Mouse (Mus musculus) layer of hippocampus, adult 9-11 months (tissue): ENCODE data around the gene Rapgef4.

Experiments used
- DNase-seq: peaks from one replicate; pipeline ENCODE4 v3.0.0; 2022

The Rapgef4 gene

DNA sequence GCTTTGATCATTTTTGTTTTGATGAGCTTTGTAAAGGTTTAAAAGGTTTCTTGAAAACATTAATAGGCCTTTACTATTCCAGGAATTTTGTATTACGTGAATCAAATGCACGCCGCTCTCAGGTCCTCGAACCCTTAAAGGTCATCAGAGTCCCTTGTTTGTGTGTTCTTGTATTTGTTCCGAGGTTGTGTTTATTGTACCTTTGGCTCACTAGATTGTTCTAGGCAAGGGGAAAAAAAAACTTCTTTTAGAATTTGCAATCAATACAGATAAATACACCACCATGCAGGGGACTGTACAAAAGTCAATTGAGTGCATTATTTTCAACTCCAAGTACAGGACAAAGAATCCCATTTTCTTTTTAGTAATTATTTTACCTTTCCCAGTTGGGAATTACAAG is 175.4 kb downstream of the Rapgef4 start:
- DNase-seq = no peak

DNA sequence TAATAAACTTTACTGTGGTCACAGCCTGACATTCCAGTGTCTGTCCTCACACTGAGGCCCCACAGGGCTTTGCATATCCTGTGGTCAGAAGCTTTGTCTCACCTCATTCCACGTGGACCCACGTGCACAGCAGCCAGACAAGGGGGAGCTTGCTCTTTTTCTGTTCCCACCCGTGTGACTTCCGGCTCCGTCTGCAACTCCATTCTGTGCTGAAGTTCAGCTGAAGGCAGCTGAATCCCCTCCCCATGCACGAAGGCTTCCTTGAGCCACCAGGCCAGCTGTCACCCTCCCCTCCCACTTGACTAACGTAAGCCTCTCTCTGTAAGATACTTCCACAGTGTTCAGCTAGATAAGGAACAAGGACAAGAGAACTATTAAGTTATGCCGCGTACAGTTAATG is 176.5 kb downstream of the Rapgef4 start:
- DNase-seq = no peak

DNA sequence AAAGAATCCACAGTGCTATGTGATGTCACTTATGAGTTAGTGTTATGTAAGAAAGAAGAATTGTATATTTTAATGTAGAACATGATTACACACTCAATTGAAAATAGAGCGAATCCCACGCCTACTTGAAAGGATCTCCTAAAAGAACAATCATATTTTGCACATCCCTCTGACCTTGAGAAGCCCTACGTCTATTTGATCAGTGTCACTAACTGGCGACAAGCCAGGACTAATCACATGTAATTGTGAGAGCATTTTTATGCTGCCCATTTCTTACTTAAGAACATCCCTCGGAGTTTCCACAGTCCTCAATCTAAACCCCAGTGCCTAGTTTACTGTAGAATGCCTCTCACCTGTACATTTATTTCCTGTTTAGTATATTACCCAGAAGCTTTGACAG is 177.0 kb downstream of the Rapgef4 start:
- no peak for DNase-seq

DNA sequence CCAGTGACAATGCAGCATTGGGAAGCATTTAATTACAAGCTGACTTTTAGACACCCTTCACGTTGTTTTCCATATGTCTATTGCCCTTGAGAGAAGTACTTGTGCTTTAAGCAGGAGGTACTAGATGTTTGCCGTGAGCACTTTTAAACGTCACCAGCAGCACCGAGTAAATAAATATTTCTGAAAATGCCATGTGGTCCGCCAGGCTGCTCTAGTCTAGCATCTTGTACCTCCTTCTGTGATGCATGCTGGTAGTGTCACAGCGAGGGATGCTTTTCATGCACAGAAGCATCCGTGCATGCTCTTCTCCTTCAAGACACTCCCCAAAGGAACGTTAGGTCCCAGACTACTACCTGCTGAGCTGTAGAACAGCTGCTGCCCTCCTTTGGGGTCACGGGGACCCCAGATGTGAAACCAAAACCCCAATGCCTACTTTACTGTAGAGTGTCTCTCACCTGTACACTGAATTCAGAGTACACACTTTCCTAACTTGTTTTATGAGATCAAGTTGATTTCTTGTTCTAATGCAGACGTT is 177.7 kb downstream of the Rapgef4 start:
- no peak for DNase-seq

DNA sequence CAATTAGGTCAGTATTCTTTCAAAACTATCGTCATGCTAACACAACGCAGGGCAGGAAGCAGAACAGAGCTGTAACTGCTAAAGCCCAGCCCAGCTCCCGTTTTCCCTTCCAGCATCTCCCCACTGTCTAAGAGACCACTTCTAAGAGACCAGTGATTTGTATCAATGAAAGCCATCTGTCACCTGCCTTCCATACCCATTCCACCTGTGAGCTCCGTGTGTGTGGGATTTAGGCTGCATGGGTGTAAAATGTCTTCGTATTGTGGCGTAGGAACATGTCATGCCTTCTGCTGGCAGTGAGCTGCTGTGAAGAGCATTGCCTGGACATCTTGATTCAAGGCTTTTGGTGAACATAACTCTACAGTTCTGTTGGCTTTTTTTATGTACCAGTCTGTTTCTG is 178.2 kb downstream of the Rapgef4 start:
- DNase-seq = no peak

DNA sequence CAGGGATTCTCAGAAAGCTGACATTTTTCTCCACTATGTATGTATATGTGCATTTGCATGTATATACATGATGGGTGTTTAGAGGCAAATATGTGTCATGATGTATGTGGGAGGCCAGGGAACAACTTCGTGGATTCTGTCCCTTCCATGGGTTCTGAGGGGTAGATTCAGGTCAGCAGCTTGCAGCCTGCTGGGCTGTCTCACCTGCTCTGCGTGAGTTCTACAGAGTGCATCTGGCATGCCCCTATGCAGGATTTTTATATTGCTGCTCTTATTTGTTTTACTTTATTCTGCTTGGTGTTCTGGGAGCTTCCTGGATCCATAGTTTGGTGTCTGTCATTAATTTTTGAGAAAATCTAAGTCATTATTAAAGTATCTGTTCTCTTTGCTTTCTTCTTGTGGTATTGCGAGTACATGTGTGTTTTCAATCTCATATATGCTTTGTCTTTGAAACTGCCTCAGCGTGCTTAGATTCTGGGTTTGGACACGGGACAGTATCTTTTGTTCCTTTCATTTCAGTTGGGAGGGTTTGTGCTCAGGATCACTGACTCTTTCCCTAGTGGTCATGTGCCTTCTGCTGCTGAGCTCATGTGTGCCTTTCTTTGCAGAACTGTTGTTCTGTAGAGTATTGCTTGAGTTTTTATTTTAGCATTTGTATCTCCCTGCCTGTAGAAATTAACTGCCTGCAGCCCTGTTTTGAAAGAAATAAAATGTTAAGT is 184.3 kb downstream of the Rapgef4 start:
- DNase-seq = no peak

DNA sequence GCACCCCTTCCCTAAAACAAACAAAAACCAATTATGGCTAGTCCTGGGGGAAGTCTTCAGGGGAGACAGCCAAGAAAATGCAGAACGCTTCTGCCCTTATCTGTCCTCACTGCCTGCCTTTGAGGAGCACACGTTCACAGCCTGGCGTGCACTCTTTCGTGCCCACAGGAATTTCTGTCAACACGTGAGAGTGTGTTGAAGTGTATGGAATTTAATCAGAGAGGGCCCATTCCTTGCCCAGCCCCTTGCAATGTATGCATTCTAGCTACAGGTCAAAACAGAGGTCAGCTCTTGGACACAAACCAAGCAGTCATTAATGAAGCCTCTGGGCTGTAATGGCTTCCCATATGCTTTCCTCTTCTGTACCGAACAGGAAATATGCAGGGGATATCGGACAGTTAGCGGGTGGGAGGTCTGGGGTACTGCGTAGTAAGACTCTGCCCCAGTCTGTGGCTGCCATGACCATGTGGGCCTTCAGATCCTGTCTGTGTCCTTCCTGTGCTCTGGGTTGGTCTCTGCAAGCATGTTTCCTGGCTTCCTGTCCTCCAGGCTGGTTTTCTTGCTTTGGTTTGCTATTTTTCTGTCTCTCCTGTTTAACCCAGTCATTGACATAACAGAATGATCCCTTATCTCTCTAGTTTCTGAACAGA is 188.5 kb downstream of the Rapgef4 start:
- no peak for DNase-seq

DNA sequence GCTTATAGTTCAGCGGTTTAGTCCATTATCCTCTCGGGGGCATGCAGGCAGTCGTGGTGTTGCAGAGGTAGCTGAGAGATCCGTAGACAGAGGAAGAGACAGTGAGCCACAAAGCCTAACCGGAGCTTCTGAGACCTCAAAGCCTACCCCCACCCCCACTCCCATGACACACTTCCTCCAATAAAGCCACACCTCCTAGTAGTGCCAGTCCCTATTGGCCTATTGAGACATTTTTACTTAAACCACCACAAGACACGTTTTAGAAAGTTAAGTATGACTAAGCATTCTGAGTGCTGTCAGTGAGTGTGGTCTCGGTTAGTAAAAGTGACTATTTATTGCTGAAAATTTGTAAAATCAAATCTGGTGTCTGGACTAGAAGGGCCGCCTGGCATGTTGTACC is 189.5 kb downstream of the Rapgef4 start:
- no peak for DNase-seq

DNA sequence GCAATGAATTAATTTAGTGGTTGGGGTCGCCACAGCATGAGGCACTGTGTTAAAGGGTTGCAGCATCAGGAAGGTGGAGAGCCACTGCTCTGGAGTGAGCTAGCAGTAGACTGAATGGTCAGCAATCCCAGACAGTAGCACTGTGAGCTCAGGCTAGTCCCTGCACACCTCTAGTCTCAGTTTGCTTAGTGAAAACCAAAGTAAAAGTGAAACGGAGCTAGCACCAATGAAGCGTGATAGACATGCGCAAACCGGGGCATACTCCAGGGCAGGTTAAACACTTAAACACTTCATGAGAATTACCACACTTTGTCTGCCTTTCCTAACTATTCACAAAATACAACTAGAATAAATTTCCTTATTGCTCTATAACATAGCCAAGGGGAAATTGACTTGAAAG is 190.2 kb downstream of the Rapgef4 start:
- DNase-seq = no peak

DNA sequence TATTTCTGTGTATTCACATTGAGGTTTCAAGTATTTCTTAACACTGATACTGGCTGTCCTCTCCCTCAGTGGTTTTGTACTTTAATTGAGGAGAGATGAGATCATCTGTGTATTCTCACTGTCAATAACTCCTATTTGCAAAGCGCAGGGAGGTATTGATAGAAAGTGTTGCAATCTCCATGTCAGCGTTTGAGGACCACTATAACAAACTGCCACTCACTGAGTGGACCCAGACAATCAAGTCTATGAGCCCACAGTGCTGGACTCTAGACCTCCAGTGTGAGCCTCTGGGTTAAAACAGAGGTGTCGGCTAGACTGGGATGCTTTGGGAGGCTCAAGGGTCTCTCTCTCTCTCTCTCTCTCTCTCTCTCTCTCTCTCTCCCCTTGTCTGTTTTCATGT is 192.0 kb downstream of the Rapgef4 start:
- DNase-seq = no peak

DNA sequence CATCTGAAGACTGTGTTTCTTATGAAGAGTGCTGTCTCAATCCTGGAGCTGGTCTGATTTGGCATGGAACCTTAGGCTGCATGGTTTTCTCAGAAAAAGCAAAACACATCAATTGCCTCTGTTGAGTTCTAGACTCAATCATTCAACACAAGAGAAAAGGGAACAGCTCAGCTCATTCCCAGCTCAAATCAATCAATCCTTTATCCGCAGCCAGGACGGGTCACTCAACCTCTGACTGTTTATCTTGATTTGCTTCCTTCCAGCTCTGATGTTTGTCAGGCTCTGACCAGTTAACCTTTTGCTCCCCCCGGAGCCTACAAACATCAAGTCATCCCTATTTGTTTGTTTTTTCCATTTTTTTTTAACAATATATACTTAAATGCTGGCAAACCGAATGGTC is 192.8 kb downstream of the Rapgef4 start:
- DNase-seq = no peak

DNA sequence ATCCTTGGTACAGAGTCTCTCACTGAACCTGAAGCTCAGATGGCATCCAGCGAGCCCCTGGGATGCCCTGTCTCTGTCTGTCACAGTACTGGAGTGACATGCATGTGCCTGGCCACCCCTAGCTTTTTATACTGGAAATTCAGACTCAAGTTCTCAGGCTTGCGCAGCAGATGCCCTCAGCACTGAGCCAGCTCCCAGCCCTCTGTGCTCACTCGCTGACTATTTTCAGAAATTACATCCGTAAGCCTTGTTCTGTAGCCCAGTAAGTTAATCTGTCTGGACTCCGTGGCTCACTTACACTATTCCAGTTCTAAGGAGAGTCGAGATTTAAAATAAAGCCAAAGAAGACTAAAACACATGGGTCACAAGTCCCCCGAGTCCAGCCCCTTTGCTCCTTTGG is 194.5 kb downstream of the Rapgef4 start:
- peak; percentile 20 for DNase-seq

DNA sequence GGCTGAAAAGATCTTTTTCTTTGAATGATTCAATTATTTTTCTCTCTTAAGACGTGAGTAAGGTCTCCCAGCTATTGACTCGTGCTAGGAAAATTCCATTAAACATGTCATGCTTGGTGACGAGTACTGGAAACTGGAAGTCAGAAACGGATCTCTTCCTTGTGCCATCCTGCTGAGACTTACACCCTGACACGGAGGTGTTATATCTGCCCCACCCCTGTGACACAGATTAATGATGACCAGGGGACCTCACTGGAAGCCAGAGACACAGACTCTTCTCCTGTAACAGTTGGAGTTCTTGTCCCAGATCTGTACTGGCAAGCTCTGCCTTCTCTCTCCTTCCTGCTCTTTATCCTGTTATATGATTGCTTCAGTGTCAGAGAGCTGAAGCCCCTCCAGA is 194.9 kb downstream of the Rapgef4 start:
- DNase-seq = no peak

DNA sequence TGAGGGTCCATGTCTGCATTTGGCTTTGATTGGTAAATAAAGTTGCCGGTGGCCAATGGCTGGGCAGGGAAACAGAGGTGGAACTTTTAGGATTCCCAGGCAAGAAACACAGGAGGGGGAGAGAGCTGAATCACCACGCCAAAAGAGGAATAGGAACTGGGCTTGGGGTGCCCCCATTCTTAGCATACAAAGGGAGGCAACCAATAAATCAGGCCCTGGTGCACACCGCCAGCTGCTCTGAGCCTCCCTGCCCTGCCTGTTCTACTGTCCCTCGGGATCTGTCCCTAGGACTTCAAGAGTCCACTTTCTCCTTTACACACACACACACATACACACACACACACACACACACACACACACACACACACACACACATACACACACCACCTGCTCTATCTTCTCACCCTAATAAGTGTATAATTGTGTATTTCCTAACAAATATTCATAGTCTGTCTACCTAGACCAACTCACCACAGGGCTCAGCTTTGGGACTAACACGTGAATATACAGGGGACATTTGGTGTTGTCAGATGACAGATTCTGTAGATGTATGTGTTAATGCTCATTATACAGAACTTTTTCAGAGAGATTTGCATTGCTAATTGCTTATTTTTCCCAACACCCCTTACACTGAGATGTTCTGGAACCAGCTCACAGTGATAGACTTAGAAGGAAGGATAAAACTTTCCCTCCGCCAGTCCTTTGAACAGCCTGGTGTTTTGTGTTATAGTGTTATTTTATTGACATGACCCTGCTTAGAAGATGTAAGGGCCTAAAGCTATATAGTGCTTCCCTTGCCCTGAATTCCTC is 196.4 kb downstream of the Rapgef4 start:
- no peak for DNase-seq

DNA sequence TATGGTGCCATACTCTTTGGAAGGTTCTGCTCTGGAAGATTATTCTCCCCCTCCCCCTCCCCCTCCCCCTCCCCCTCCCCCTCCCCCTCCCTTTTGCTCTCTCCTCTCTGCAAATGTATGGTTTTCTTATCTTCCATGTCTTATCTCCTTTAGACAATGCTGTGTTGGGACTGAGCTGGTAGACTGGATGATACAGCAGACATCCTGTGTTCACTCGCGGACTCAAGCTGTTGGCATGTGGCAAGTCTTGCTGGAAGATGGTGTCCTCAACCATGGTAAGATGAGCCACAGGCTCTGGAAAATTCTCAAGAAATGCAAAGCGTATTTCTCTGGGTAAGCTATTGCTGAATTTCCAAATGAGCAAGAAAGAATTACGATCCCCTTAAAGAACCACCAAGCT is 197.0 kb downstream of the Rapgef4 start:
- no peak for DNase-seq

DNA sequence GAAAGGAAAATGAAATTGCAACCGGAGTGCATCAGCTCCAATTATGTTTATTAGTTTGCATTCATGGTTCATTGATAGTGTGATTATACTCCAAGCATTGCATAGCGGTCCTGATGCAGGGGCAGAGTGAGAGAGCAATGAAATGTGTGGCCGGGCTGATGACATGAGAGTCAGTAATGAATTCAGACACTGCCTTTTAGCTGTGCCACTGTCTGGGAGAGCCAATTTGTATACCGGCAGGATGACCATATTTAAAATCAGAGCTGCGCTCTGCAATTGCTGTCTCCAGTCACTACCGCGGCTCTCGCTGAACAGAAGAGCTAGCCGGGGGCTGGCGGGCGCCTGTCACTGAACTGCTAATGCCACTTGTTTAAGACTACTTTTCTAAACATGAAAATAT is 197.5 kb downstream of the Rapgef4 start:
- DNase-seq = no peak

DNA sequence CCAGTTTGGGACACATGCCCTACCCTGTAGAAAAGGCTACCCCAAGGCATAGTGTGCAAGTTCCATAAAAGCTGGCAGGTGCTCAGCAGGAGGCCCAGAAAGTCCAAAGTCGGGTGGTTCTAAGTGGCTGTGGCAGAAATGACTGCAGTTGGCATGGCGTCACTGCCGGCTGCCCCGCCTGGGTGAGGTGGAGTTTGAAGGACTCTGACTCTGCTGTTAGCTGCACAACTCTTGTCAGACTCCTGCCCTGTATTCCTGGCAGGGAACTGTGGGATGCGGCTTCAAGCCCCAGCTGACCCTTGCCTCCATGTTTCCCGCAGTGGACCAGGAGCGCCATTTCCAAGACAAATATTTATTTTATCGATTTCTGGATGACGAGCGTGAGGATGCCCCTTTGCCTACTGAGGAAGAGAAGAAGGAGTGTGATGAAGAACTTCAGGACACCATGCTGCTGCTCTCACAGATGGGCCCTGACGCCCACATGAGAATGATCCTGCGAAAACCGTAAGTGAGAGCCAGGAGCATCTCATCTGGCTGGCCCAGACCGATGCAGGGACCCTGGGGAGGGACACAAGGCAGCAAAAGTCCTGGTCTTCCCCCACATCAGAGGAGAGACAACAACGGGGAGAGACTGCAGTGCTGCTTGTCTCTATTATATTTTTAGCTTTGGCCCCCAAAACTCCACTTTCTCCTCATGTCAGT is 198.7 kb downstream of the Rapgef4 start:
- DNase-seq = no peak

DNA sequence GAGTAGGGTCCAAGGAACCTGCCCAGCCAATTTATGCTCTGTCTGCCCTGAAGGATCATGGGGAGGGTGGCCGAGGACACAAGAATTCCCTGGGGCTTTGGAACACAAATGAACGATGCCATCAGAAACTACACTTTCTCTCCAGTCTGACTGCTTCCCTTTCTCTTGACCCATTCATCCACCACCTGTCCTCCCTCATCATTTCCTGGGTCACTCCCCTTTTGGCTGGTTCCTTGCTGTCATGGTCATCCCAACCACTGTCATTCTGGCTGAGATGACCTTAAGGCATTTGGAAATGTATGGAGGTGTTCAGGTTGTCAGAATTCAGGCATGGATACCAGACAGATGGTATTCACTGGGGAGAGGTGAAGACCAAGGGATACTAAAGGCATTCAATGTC is 200.4 kb downstream of the Rapgef4 start:
- no peak for DNase-seq

DNA sequence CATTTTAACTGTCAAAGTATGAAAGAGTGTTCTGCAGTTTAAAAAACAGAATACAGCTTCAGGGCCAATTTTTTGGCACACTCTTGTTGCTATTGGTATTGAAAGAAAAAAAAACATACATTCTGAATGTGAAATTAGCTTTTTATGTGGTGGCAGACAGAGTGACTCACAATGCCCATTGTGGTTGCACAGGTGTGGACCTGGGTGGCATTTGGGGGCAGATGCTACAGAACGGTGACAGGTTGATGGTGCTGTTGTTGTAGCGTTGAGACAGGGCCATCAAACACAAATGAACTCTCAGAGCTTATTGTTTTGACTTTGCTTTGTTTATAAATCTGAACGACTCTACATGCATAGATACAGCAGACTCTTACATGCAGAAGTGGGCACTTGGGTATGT is 202.7 kb downstream of the Rapgef4 start:
- no peak for DNase-seq

DNA sequence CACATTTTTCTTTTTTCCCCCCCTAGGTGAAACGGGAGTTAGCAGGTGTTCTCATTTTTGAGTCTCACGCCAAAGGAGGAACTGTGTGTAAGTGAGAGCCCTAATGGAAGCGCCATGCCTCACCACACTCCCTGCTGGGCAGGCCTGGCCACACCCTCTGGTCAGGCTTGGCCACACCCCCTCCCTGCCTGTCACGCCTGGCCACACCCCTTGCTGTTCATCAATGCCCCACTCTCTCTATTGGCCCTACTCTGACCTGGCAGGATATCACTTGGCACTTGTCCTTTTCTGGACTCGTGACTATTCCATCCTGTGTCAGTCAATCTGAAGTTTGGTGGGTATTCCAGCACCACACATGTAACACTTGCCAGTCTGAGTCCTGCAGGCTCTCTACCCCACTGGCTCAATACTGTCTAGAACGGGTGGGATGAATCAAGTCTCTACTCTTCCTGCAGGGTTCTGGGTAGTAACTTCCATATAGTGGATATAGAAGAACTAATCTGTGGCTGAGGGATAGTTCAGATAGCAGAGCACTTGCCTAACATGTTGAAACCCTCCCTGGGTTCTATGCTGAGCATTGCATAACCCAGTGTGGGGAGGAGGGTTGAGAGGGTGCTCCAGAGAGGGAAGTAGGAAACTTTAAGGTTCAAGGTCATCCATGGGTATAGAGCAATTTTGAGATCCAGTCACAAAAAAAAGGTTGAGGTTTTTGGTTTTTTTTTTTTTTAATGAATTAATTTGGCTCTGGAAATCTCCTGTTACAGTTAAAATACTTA is 215.3 kb downstream of the Rapgef4 start:
- no peak for DNase-seq

DNA sequence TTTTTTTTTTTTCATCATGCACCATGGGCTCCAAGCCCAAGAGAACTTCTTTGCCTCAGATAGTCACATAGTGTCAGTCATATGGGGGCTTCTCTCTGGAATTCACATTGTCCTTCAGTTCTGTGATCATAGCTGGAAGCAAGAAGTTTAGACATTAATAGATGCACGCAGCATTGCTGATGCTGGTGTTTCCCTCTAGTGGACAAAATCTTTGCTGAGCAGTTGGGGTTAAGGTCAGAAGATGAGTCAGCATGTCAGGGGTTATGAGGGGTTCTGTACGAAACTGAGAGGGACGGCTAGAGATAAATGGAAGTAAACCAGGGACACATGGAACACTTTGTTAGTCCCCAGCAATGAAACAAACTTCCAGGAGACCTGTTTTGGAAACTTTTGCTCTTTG is 216.0 kb downstream of the Rapgef4 start:
- no peak for DNase-seq

DNA sequence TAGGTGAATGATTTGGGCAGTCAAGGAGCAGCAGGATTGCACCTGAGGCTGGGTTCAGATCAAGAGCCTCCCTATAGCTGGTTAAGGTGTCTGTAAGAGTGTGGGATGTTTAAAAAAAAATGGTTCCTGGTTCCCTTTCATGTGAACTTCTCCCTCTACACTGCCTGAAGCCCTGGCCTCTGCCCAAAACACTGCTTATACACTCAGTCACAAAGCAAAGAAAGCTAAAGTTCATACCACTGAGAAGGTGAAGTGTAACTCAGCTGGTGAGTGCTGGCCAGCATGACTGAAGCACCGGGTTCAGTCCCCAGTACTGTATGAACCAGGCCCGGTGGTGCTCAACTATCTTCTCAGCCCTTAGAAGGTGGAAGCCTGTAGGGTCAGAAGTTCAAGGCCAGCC is 218.4 kb downstream of the Rapgef4 start:
- no peak for DNase-seq
